Mouse (Mus musculus) ES-Bruce4 (cell line): ENCODE measurements around the gene Spsb4. TPM values are rescaled to one million over a fixed set of nuclear protein-coding genes. Genes with fewer than 3 reads are reported as not detected.

Experiments used
- H3K27ac ChIP-seq: 2 replicates; pipeline ENCODE4 v1.5.1; 2012; ENCODE audit warnings: low read length, inconsistent platforms; ENCODE audit not compliant: insufficient read depth
- H3K27me3 ChIP-seq: 2 replicates; pipeline ENCODE4 v1.6.1; 2012; ENCODE audit warnings: mild to moderate bottlenecking, low read length, inconsistent platforms; ENCODE audit not compliant: control insufficient read depth, poor library complexity, insufficient read depth, severe bottlenecking
- H3K36me3 ChIP-seq: 2 replicates; pipeline ENCODE4 v1.6.1; 2012; ENCODE audit warnings: inconsistent platforms, mild to moderate bottlenecking, low read length, moderate library complexity; ENCODE audit not compliant: control insufficient read depth, poor library complexity, insufficient read depth, severe bottlenecking
- H3K4me1 ChIP-seq: one replicate; pipeline ENCODE4 v1.8.1; 2011; ENCODE audit warnings: low read length; ENCODE audit not compliant: control insufficient read depth, insufficient read depth
- H3K4me3 ChIP-seq: 2 replicates; pipeline ENCODE4 v1.5.1; 2011; ENCODE audit warnings: low read depth, mild to moderate bottlenecking, low read length
- H3K9ac ChIP-seq: 2 replicates; pipeline ENCODE4 v1.6.1; 2012; ENCODE audit warnings: low read depth, mild to moderate bottlenecking, inconsistent platforms; ENCODE audit not compliant: poor library complexity, severe bottlenecking
- H3K9me3 ChIP-seq: replicated peaks from 2 replicates; pipeline ENCODE4 v1.6.1; 2012; ENCODE audit warnings: mild to moderate bottlenecking, low read length, inconsistent platforms; ENCODE audit not compliant: control insufficient read depth, poor library complexity, insufficient read depth, severe bottlenecking
- CTCF ChIP-seq: IDR thresholded peaks from one replicate; pipeline ENCODE4 v1.8.1; 2011; ENCODE audit warnings: low read depth, low read length
- EP300 ChIP-seq: IDR thresholded peaks from 2 replicates; pipeline ENCODE4 v1.6.1; 2011; ENCODE audit warnings: low read depth, low read length; ENCODE audit not compliant: insufficient read depth
- POLR2A ChIP-seq: IDR thresholded peaks from one replicate; pipeline ENCODE4 v1.8.1; 2011; ENCODE audit warnings: low read length; ENCODE audit not compliant: insufficient read depth
- polyA plus RNA-seq: library from polyadenylated mRNA; stranded (reverse); fragments of >200 nt; gene quantifications from 2 replicates; pipeline ENCODE4 v1.2.4, GENCODE M21; 2011; ENCODE audit warnings: low read depth; ENCODE audit not compliant: missing spikeins, insufficient read depth, insufficient read length

The Spsb4 gene
- polyA plus RNA-seq, 1 experiment: 1.9 TPM

DNA sequence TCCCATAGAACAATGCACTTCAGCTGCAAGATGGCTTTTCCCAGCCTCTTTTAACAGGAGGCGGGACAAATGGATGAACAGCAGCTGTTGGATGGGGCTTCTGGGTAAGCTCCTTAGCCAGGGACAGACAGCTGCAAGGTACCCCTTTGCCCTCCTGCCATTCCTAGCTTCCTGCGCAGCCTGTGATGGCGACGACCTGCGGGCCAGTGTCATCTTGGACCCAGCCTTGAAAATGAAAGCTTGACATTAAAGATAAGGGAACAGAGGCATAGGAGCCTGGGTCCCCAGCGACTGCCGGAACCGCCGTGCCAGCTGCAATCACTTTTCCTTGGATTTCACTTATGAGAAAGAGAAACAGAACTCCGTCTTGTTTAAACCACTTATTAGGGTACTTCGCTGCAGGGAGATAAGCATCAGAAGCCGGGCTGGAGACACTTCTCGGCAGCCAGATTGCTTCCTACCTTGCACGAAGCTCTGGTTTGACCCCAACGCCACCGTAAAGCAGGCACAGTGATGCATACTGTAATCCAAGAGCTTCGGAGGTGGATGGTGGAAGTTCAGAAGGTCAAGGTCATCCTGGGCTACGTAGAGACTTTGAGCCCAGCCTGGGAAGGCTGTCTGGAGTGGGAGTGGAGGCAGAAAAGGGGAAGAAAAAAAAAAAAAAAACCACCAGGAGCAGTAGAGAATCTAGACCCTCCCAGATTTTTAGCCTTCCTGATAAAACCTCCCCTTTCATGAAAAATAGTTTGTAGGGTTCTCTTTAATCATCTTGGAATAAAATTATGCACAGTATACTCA, 38.1 kb upstream of the Spsb4 start:
- Histone ChIP-seq H3K27me3 (no peaks in the 10 kb centered on the region), H3K9me3 (no peaks in the 10 kb centered on the region), H3K36me3 (no peaks in the 10 kb centered on the region), H3K4me1 (no peaks in the 10 kb centered on the region), H3K4me3 (peak overlapping the region; percentile 32), H3K27ac (no peak overlapping the region), H3K9ac (no peak overlapping the region)
- TF ChIP-seq CTCF (no peak), POLR2A (no peak), EP300 (no peak)

DNA sequence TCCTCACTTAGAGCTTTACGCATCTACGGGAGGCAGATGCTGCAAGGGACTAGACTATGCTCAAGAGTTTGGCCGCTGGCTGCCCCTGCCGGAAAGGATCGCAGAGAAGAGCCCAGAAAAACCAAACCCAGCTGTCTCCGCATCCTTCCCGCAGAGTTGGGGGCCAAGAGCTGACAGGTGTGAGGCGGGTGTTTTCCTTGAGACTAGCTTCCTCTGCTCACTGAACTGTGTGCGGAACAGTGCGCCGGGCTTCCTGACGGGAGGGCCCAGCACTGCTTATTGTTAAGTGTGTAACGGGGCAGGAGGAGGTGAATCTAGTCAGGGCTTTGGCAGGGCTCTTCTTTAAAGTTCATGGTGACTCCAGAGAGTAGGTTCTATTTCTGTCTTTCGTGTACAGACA, 37.3 kb upstream of the Spsb4 start:
- Histone ChIP-seq H3K9me3 (no peaks in the 10 kb centered on the region), H3K4me1 (no peaks in the 10 kb centered on the region), H3K9ac (no peak overlapping the region), H3K4me3 (no peak overlapping the region), H3K27ac (no peak overlapping the region), H3K36me3 (no peaks in the 10 kb centered on the region), H3K27me3 (no peaks in the 10 kb centered on the region)
- TF ChIP-seq POLR2A (no peak), CTCF (no peak), EP300 (no peak)

DNA sequence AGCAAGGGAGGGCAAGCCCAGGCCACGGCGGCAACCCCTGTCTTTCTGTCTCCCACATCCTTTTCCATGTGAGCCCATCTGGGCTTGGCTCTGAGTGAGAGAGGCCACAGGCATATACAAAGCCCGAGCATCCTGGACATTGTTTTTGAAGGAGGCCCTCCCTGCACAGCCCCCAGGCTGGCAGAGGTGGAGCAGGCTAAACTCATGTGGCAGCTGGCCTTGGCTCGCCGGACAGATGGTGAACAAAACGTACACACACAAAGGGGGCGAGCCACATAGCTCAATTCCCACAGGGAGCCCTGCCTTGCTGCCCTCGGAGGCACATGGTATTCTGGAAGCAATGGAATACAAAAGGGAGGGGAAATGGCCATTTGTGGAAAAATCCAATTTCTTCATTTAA, 32.5 kb upstream of the Spsb4 start:
- Histone ChIP-seq H3K4me1 (no peaks in the 10 kb centered on the region), H3K27ac (no peak overlapping the region), H3K36me3 (no peaks in the 10 kb centered on the region), H3K9me3 (peaks cover 6% of the 10 kb centered on the region), H3K9ac (no peak overlapping the region), H3K27me3 (no peaks in the 10 kb centered on the region), H3K4me3 (no peak overlapping the region)
- TF ChIP-seq EP300: no peak
- no peak for TF ChIP-seq POLR2A
- no peak for TF ChIP-seq CTCF

DNA sequence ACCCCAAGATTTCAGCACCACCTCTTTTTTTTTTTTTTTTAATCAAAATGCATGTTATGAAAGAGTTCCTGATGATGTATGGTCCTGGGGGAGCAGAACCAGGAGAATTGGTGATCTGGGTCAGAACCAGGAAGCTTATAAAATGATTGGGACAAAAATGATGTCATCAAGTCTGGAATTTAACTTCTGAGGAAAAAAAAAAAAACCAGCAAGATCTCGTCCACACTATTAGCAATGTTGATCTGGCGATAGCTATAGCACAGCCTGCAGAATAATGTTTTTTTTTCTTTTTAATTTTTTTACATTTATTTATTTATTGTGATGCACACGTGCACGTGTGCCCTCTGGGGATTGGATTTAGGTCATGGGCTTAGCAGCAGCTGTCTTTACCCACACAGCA, 27.6 kb upstream of the Spsb4 start:
- H3K4me3 ChIP-seq: no peak overlapping the region
- TF ChIP-seq CTCF (no peak), POLR2A (no peak), EP300 (no peak)
- no peaks in the 10 kb centered on the region for H3K27me3 ChIP-seq
- H3K36me3 ChIP-seq: no peaks in the 10 kb centered on the region
- H3K9me3 ChIP-seq: peaks cover 14% of the 10 kb centered on the region
- no peak overlapping the region for H3K27ac ChIP-seq
- H3K4me1 ChIP-seq: no peaks in the 10 kb centered on the region
- H3K9ac ChIP-seq: no peak overlapping the region

DNA sequence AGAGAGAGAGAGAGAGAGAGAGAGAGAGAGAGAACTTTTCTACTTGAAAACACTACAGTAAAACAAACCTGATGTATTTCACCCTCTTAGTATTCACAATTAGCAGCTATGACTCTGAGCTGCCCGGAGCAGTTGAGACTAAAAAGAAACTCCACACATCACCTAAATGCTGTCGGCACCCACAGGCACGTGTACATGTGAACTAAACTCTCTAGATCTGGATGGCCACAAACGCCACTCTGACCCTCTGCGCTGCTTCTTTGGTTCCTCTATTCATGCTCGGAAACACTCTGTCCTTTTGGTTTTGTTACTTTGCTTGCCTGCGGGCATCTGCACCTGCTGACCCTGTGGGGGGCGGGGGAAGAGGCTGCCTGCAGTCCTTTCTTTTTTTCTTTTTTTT, 23.0 kb upstream of the Spsb4 start:
- no peaks in the 10 kb centered on the region for H3K27me3 ChIP-seq
- H3K27ac ChIP-seq: no peak overlapping the region
- H3K36me3 ChIP-seq: no peaks in the 10 kb centered on the region
- H3K4me1 ChIP-seq: no peaks in the 10 kb centered on the region
- H3K9me3 ChIP-seq: peaks cover 12% of the 10 kb centered on the region; the same call in 1 of the 2 replicates
- H3K4me3 ChIP-seq: no peak overlapping the region
- no peak for TF ChIP-seq CTCF
- no peak for TF ChIP-seq POLR2A
- TF ChIP-seq EP300: no peak
- no peak overlapping the region for H3K9ac ChIP-seq

DNA sequence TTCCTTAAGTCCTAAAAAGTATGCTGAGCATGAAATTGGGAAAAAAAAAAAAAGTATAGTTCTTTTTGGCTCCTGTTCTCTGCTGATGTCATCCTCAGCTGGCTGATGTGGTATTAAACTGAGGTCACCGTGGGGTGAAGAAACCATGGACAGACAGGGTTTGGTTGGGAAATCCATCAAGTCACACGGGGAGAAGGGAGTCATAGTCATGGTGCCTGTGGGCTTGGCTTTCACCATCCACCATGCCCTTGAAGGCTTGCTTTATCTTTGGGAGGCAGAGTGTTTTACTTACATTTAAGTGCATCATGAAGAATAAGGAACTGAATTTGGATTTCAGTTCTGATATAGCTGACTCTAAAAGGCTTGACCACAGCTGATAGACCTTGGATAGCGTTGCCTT, 19.4 kb upstream of the Spsb4 start:
- no peaks in the 10 kb centered on the region for H3K36me3 ChIP-seq
- H3K27me3 ChIP-seq: no peaks in the 10 kb centered on the region
- TF ChIP-seq EP300 (no peak), CTCF (no peak), POLR2A (no peak)
- no peak overlapping the region for H3K4me3 ChIP-seq
- no peaks in the 10 kb centered on the region for H3K9me3 ChIP-seq
- H3K27ac ChIP-seq: no peak overlapping the region
- no peaks in the 10 kb centered on the region for H3K4me1 ChIP-seq
- H3K9ac ChIP-seq: no peak overlapping the region
